Mouse (Mus musculus) ES-Bruce4 (cell line): Measurements from ENCODE around the gene Sox6.
"Not testable (repeated sequence)": the region's sequence is repeated elsewhere in the genome, so short reads cannot be mapped to it uniquely, and the experiment has no call there.

Source experiments
- CTCF ChIP-seq: IDR thresholded peaks from one replicate; pipeline ENCODE4 v1.8.1; 2011; ENCODE audit warnings: low read depth, low read length
- EP300 ChIP-seq: IDR thresholded peaks from 2 replicates; pipeline ENCODE4 v1.6.1; 2011; ENCODE audit warnings: low read depth, low read length; ENCODE audit not compliant: insufficient read depth
- POLR2A ChIP-seq: IDR thresholded peaks from one replicate; pipeline ENCODE4 v1.8.1; 2011; ENCODE audit warnings: low read length; ENCODE audit not compliant: insufficient read depth

GRCm38 (mm10) chr7:115606125-115606524, 432.5 kb downstream of the Sox6 start:
- not testable (repeated sequence) for TF ChIP-seq CTCF, EP300, POLR2A
